Mouse (Mus musculus) stomach, embryonic 16.5 days (tissue): ENCODE results near the gene Ogdh. TPM values are rescaled to one million over a fixed set of nuclear protein-coding genes. Genes with fewer than 3 reads are reported as not detected.
A peak's percentile ranks its signal among the peaks of the same experiment; 100 is the strongest.

Experiments used
- ATAC-seq: fragments of 200-750 bp; cut with Nextera tagmentation; 2 replicates; pipeline ENCODE4 v1.8.0; 2017; ENCODE audit warnings: moderate number of reproducible peaks, moderate TSS enrichment; ENCODE audit not compliant: insufficient read depth, low FRiP score
- H3K27ac ChIP-seq: fragments of 300-500 bp; sonication (generic); 2 replicates; pipeline ENCODE4 v1.5.1; 2014; ENCODE audit warnings: low read length
- H3K27me3 ChIP-seq: fragments of 300-500 bp; sonication (generic); 2 replicates; pipeline ENCODE4 v1.6.1; 2014; ENCODE audit warnings: low read length, control low read depth, mixed read lengths; ENCODE audit not compliant: control insufficient read depth, insufficient read depth
- H3K36me3 ChIP-seq: fragments of 300-500 bp; sonication (generic); 2 replicates; pipeline ENCODE4 v1.6.1; 2014; ENCODE audit warnings: low read length; ENCODE audit not compliant: control insufficient read depth, insufficient read depth
- H3K4me1 ChIP-seq: fragments of 300-500 bp; sonication (generic); 2 replicates; pipeline ENCODE4 v1.6.1; 2014; ENCODE audit warnings: low read length, control low read depth, mixed read lengths; ENCODE audit not compliant: control insufficient read depth, insufficient read depth
- H3K4me2 ChIP-seq: fragments of 300-500 bp; sonication (generic); 2 replicates; pipeline ENCODE4 v1.6.1; 2014; ENCODE audit warnings: low read depth, low read length, mixed read lengths
- H3K4me3 ChIP-seq: fragments of 300-500 bp; sonication (generic); replicated peaks from 2 replicates; pipeline ENCODE4 v1.5.1; 2014; ENCODE audit warnings: mild to moderate bottlenecking, low read length
- H3K9ac ChIP-seq: fragments of 300-500 bp; sonication (generic); 2 replicates; pipeline ENCODE4 v1.6.1; 2014; ENCODE audit warnings: low read length
- H3K9me3 ChIP-seq: fragments of 300-500 bp; sonication (generic); replicated peaks from 2 replicates; pipeline ENCODE4 v1.6.1; 2016; ENCODE audit warnings: low read length, control low read depth; ENCODE audit not compliant: control insufficient read depth
- WGBS: fragments of 180-500 bp; shearing (Covaris S2); extraction: QIAGEN DNeasy Blood & Tissue Kit; methylation state at CpG from one replicate; pipeline ENCODE4 v1.1.7; 2014; 5-methylcytosine and 5-hydroxymethylcytosine counted together
- polyA plus RNA-seq: library from polyadenylated mRNA; unstranded; fragments of >200 nt; fragmentation: Nextera tagmentation; extraction: Ambion mirVana; gene quantifications from 2 replicates; pipeline ENCODE4 v1.2.1, GENCODE M21; 2015

Ogdh gene
- polyA plus RNA-seq, 1 experiment from 2014 or later, result 134 TPM

- no peaks in the 10 kb centered on the region for H3K27me3 ChIP-seq
- H3K4me2 ChIP-seq, result peak within 1 kb of the TSS; percentile 82
- 2% methylated on average over 50 of the region's 50 CpGs for WGBS
- H3K36me3 ChIP-seq, result peaks cover 27% of the 10 kb centered on the region
- H3K9ac ChIP-seq, result peak within 1 kb of the TSS; percentile 73
- H3K4me3 ChIP-seq, result peak within 1 kb of the TSS; percentile 56
- peak; percentile 98 for ATAC-seq
- H3K27ac ChIP-seq, result peak within 1 kb of the TSS; percentile 95
- H3K4me1 ChIP-seq, result peaks cover 6% of the 10 kb centered on the region; the same call in 1 of the 2 replicates
- H3K9me3 ChIP-seq, result no peaks in the 10 kb centered on the region
Observed at GRCm38 (mm10) chr11:6267320-6268254, 23.8 kb upstream of the Ogdh start, which contains the start of gene Ddx56. Gene Ddx56, minus strand, starts transcription at chr11:6267772.

DNA sequence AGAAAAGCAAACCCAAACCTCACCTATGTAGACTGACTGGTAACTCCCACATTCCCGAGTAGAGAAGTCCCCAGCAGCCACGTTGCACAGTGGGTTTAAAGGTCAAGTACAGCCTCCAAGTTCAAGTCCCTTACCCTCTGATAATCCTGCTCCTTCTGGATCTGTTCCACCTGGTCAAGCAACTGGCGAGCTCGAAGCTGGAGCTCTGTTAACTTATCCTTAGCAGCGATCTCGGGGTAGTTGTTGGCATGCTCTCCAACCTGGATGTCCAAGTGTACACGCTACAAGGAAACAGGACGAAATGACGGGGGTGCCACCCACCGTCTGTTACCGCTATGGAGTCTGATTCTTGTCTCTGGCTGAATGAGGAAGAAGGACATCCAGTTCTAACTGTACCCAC is 17.8 kb upstream of the Ogdh start:
- H3K9me3 ChIP-seq, result no peaks in the 10 kb centered on the region
- H3K36me3 ChIP-seq, result peaks cover 8% of the 10 kb centered on the region; the same call in 1 of the 2 replicates
- peak overlapping the region; percentile 95 for H3K9ac ChIP-seq
- no peaks in the 10 kb centered on the region for H3K27me3 ChIP-seq
- H3K27ac ChIP-seq, result no peak overlapping the region
- H3K4me1 ChIP-seq, result peaks cover 18% of the 10 kb centered on the region
- peak overlapping the region; percentile 93 for H3K4me2 ChIP-seq
- peak overlapping the region; percentile 91 for H3K4me3 ChIP-seq
- peak; percentile 19; the same call in 1 of the 2 replicates for ATAC-seq
- 46% methylated on average over 11 of the region's 11 CpGs for WGBS

GRCm38 (mm10) chr11:6274387-6275093 is 16.9 kb upstream of the Ogdh start, which contains the start of gene Tmed4:
Gene Tmed4, minus strand, starts transcription at chr11:6274870.
- WGBS, result under 1% methylated on average over 39 of the region's 39 CpGs
- peaks cover 8% of the 10 kb centered on the region; the same call in 1 of the 2 replicates for H3K36me3 ChIP-seq
- peak within 1 kb of the TSS; percentile 93 for H3K4me2 ChIP-seq
- peak; percentile 98 for ATAC-seq
- peak within 1 kb of the TSS; percentile 95 for H3K9ac ChIP-seq
- peaks cover 18% of the 10 kb centered on the region for H3K4me1 ChIP-seq
- no peaks in the 10 kb centered on the region for H3K9me3 ChIP-seq
- H3K27me3 ChIP-seq, result no peaks in the 10 kb centered on the region
- H3K4me3 ChIP-seq, result peak within 1 kb of the TSS; percentile 91
- H3K27ac ChIP-seq, result peak within 1 kb of the TSS; percentile 10; the same call in 1 of the 2 replicates

- peak overlapping the region; percentile 93 for H3K4me2 ChIP-seq
- no peak overlapping the region; the same call in 1 of the 2 replicates for H3K27ac ChIP-seq
- peak overlapping the region; percentile 91 for H3K4me3 ChIP-seq
- H3K9ac ChIP-seq, result peak overlapping the region; percentile 74
- H3K36me3 ChIP-seq, result peaks cover 8% of the 10 kb centered on the region; the same call in 1 of the 2 replicates
- no peak for ATAC-seq
- no peaks in the 10 kb centered on the region for H3K27me3 ChIP-seq
- H3K9me3 ChIP-seq, result no peaks in the 10 kb centered on the region
- WGBS, result 22% methylated on average over 7 of the region's 7 CpGs
- H3K4me1 ChIP-seq, result peaks cover 18% of the 10 kb centered on the region
Observed at GRCm38 (mm10) chr11:6275094-6275484, 16.3 kb upstream of the Ogdh start.

- Histone ChIP-seq H3K4me1 (peaks cover 18% of the 10 kb centered on the region), H3K9ac (no peak overlapping the region), H3K27me3 (no peaks in the 10 kb centered on the region), H3K27ac (no peak overlapping the region), H3K4me2 (no peak overlapping the region), H3K36me3 (peaks cover 4% of the 10 kb centered on the region; the same call in 1 of the 2 replicates), H3K4me3 (no peak overlapping the region), H3K9me3 (no peaks in the 10 kb centered on the region)
- ATAC-seq, result no peak
- 74% methylated on average over 3 of the region's 3 CpGs for WGBS
Observed at GRCm38 (mm10) chr11:6276466-6276865, 15.0 kb upstream of the Ogdh start.

GRCm38 (mm10) chr11:6282940-6283339 is 8.5 kb upstream of the Ogdh start:
- Histone ChIP-seq H3K4me2 (no peak overlapping the region), H3K4me1 (no peaks in the 10 kb centered on the region), H3K9me3 (no peaks in the 10 kb centered on the region), H3K9ac (no peak overlapping the region), H3K27ac (no peak overlapping the region), H3K4me3 (no peak overlapping the region), H3K27me3 (no peaks in the 10 kb centered on the region), H3K36me3 (no peaks in the 10 kb centered on the region)
- 62% methylated on average over 3 of the region's 3 CpGs for WGBS
- no peak for ATAC-seq

GRCm38 (mm10) chr11:6290138-6290537 is 1.3 kb upstream of the Ogdh start:
- Histone ChIP-seq H3K4me1 (peaks cover 6% of the 10 kb centered on the region), H3K27me3 (no peaks in the 10 kb centered on the region), H3K4me2 (no peak overlapping the region), H3K9me3 (no peaks in the 10 kb centered on the region), H3K27ac (no peak overlapping the region), H3K9ac (no peak overlapping the region), H3K36me3 (no peaks in the 10 kb centered on the region), H3K4me3 (no peak overlapping the region)
- ATAC-seq, result no peak
- WGBS, result 94% methylated on average over 3 of the region's 3 CpGs

DNA sequence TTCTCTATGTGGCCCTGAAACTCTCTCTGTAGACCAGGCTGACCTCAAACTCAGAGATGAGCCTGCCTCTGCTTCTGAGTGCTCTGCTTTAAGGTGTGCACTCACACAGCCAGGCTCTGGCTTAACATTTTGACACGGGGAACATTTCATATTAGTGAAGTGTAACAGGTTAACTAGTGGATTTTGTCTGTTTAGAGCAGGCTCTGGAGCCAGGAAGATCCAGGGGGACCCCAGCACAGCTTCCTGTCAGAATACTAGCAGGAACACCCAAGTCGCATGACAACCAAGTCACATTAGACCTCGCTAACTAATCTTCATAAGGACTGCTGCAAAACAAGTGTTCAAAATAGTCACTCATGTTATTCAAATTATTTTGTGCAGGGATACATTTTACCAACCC is 550 bp upstream of the Ogdh start:
- ATAC-seq, result no peak
- H3K9me3 ChIP-seq, result no peaks in the 10 kb centered on the region
- WGBS, result 29% methylated on average over 3 of the region's 3 CpGs
- H3K4me3 ChIP-seq, result peak overlapping the region; percentile 70
- H3K27ac ChIP-seq, result peak overlapping the region; percentile 43
- H3K36me3 ChIP-seq, result no peaks in the 10 kb centered on the region
- H3K4me2 ChIP-seq, result peak overlapping the region; percentile 73
- H3K4me1 ChIP-seq, result peaks cover 6% of the 10 kb centered on the region
- peak overlapping the region; percentile 78 for H3K9ac ChIP-seq
- H3K27me3 ChIP-seq, result no peaks in the 10 kb centered on the region
